Mouse (Mus musculus): ENCODE measurements around the gene Wdr66. TPM values are rescaled to one million over a fixed set of nuclear protein-coding genes. Genes with fewer than 3 reads are reported as not detected.

Wdr66 gene
- polyA plus RNA-seq, 1 experiment, result not detected

- no peak overlapping the region for H3K4me3 ChIP-seq (ENCODE audit: low read depth, low read length)
- H3K27me3 ChIP-seq (ENCODE audit: control insufficient read depth, insufficient read depth, low read length, poor library complexity, severe bottlenecking), result no peaks in the 10 kb centered on the region
- no peak for TF ChIP-seq POLR2A (IDR thresholded peaks at IDR 0.05; ENCODE audit: insufficient read depth, low read length)
- TF ChIP-seq EP300 (IDR thresholded peaks at IDR 0.05; ENCODE audit: insufficient read depth, low read depth, low read length), result no peak
- no peak overlapping the region for H3K27ac ChIP-seq (ENCODE audit: insufficient read depth, low read length)
- no peaks in the 10 kb centered on the region for H3K9me3 ChIP-seq (replicated peaks; ENCODE audit: control insufficient read depth, insufficient read depth, low read length, poor library complexity, severe bottlenecking)
- no peak overlapping the region for H3K9ac ChIP-seq (ENCODE audit: low read depth, poor library complexity, severe bottlenecking)
- peaks cover 2% of the 10 kb centered on the region for H3K4me1 ChIP-seq (ENCODE audit: control insufficient read depth, insufficient read depth, low read length)
- H3K36me3 ChIP-seq (ENCODE audit: control insufficient read depth, insufficient read depth, low read length, poor library complexity, severe bottlenecking), result no peaks in the 10 kb centered on the region
Observed at GRCm38 (mm10) chr5:123277342-123277701, 25.4 kb downstream of the Wdr66 start.

DNA sequence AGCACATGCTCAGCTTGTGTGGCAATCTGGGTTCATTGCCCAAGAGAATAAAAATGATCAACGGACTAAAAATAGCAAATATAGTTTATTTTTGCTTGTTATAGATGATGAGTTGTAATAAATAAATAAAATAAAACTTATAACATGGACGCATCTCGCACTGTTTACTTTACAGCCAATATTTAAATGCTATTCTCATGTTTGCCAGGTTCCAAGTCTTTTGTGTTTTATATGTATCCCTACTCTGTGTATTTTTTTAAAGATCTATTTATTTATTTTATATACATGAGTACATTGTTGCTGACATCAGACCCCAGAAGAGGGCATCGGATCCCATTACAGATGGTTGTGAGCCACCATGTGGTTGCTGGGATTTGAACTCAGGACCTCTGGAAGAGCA, 25.8 kb downstream of the Wdr66 start:
- no peaks in the 10 kb centered on the region for H3K27me3 ChIP-seq (ENCODE audit: control insufficient read depth, insufficient read depth, low read length, poor library complexity, severe bottlenecking)
- TF ChIP-seq POLR2A (IDR thresholded peaks at IDR 0.05; ENCODE audit: insufficient read depth, low read length) (no peak), EP300 (IDR thresholded peaks at IDR 0.05; ENCODE audit: insufficient read depth, low read depth, low read length) (no peak), CTCF (IDR thresholded peaks at IDR 0.05; ENCODE audit: low read depth, low read length) (no peak)
- H3K9me3 ChIP-seq (replicated peaks; ENCODE audit: control insufficient read depth, insufficient read depth, low read length, poor library complexity, severe bottlenecking), result no peaks in the 10 kb centered on the region
- no peak overlapping the region for H3K9ac ChIP-seq (ENCODE audit: low read depth, poor library complexity, severe bottlenecking)
- no peak overlapping the region for H3K4me3 ChIP-seq (ENCODE audit: low read depth, low read length)
- H3K36me3 ChIP-seq (ENCODE audit: control insufficient read depth, insufficient read depth, low read length, poor library complexity, severe bottlenecking), result no peaks in the 10 kb centered on the region
- H3K27ac ChIP-seq (ENCODE audit: insufficient read depth, low read length), result no peak overlapping the region
- H3K4me1 ChIP-seq (ENCODE audit: control insufficient read depth, insufficient read depth, low read length), result peaks cover 2% of the 10 kb centered on the region

DNA sequence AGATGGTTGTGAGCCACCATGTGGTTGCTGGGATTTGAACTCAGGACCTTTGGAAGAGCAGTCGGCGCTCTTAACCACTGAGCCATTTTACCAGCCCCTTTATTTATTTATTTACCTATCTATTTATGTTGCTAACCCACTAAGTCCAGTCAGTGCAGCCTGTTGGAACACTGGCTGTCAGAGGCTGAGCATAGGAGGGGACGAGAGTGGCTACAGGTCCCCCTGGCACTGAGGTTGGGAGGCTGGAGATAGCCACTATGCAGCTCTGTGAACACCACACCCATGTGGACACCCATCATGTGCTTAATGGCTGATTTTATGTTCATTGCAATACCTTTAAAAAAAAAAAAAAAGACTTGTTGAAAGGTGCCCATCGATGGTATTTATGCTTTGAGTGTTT, 27.3 kb downstream of the Wdr66 start:
- Histone ChIP-seq H3K27me3 (ENCODE audit: control insufficient read depth, insufficient read depth, low read length, poor library complexity, severe bottlenecking) (no peaks in the 10 kb centered on the region), H3K27ac (ENCODE audit: insufficient read depth, low read length) (no peak overlapping the region), H3K9me3 (replicated peaks; ENCODE audit: control insufficient read depth, insufficient read depth, low read length, poor library complexity, severe bottlenecking) (no peaks in the 10 kb centered on the region), H3K9ac (ENCODE audit: low read depth, poor library complexity, severe bottlenecking) (no peak overlapping the region), H3K4me3 (ENCODE audit: low read depth, low read length) (no peak overlapping the region), H3K36me3 (ENCODE audit: control insufficient read depth, insufficient read depth, low read length, poor library complexity, severe bottlenecking) (no peaks in the 10 kb centered on the region), H3K4me1 (ENCODE audit: control insufficient read depth, insufficient read depth, low read length) (peaks cover 2% of the 10 kb centered on the region)
- TF ChIP-seq POLR2A (IDR thresholded peaks at IDR 0.05; ENCODE audit: insufficient read depth, low read length), result no peak
- TF ChIP-seq CTCF (IDR thresholded peaks at IDR 0.05; ENCODE audit: low read depth, low read length), result no peak
- TF ChIP-seq EP300 (IDR thresholded peaks at IDR 0.05; ENCODE audit: insufficient read depth, low read depth, low read length), result no peak

GRCm38 (mm10) chr5:123281336-123282136, 29.6 kb downstream of the Wdr66 start:
- Histone ChIP-seq H3K27ac (ENCODE audit: insufficient read depth, low read length) (no peak overlapping the region), H3K4me3 (ENCODE audit: low read depth, low read length) (no peak overlapping the region), H3K9me3 (replicated peaks; ENCODE audit: control insufficient read depth, insufficient read depth, low read length, poor library complexity, severe bottlenecking) (no peaks in the 10 kb centered on the region), H3K4me1 (ENCODE audit: control insufficient read depth, insufficient read depth, low read length) (no peaks in the 10 kb centered on the region), H3K27me3 (ENCODE audit: control insufficient read depth, insufficient read depth, low read length, poor library complexity, severe bottlenecking) (no peaks in the 10 kb centered on the region), H3K9ac (ENCODE audit: low read depth, poor library complexity, severe bottlenecking) (no peak overlapping the region), H3K36me3 (ENCODE audit: control insufficient read depth, insufficient read depth, low read length, poor library complexity, severe bottlenecking) (no peaks in the 10 kb centered on the region)
- TF ChIP-seq POLR2A (IDR thresholded peaks at IDR 0.05; ENCODE audit: insufficient read depth, low read length), result no peak
- TF ChIP-seq EP300 (IDR thresholded peaks at IDR 0.05; ENCODE audit: insufficient read depth, low read depth, low read length), result no peak
- no peak for TF ChIP-seq CTCF (IDR thresholded peaks at IDR 0.05; ENCODE audit: low read depth, low read length)

GRCm38 (mm10) chr5:123285174-123285573, 33.3 kb downstream of the Wdr66 start:
- TF ChIP-seq EP300 (IDR thresholded peaks at IDR 0.05; ENCODE audit: insufficient read depth, low read depth, low read length) (no peak), CTCF (IDR thresholded peaks at IDR 0.05; ENCODE audit: low read depth, low read length) (peak; percentile 59)
- H3K27me3 ChIP-seq (ENCODE audit: control insufficient read depth, insufficient read depth, low read length, poor library complexity, severe bottlenecking), result no peaks in the 10 kb centered on the region

GRCm38 (mm10) chr5:123288079-123288478, 36.2 kb downstream of the Wdr66 start:
- TF ChIP-seq POLR2A (IDR thresholded peaks at IDR 0.05; ENCODE audit: insufficient read depth, low read length) (no peak), EP300 (IDR thresholded peaks at IDR 0.05; ENCODE audit: insufficient read depth, low read depth, low read length) (no peak), CTCF (IDR thresholded peaks at IDR 0.05; ENCODE audit: low read depth, low read length) (peak; percentile 67)
- H3K4me1 ChIP-seq (ENCODE audit: control insufficient read depth, insufficient read depth, low read length), result no peaks in the 10 kb centered on the region
- H3K9ac ChIP-seq (ENCODE audit: low read depth, poor library complexity, severe bottlenecking), result no peak overlapping the region
- H3K36me3 ChIP-seq (ENCODE audit: control insufficient read depth, insufficient read depth, low read length, poor library complexity, severe bottlenecking), result no peaks in the 10 kb centered on the region
- H3K9me3 ChIP-seq (replicated peaks; ENCODE audit: control insufficient read depth, insufficient read depth, low read length, poor library complexity, severe bottlenecking), result no peaks in the 10 kb centered on the region
- H3K4me3 ChIP-seq (ENCODE audit: low read depth, low read length), result no peak overlapping the region
- H3K27ac ChIP-seq (ENCODE audit: insufficient read depth, low read length), result no peak overlapping the region
- H3K27me3 ChIP-seq (ENCODE audit: control insufficient read depth, insufficient read depth, low read length, poor library complexity, severe bottlenecking), result no peaks in the 10 kb centered on the region

More at GRCm38 (mm10) chr5:123285174-123285573, 33.3 kb downstream of the Wdr66 start:
- Histone ChIP-seq H3K9ac (ENCODE audit: low read depth, poor library complexity, severe bottlenecking) (no peak overlapping the region), H3K36me3 (ENCODE audit: control insufficient read depth, insufficient read depth, low read length, poor library complexity, severe bottlenecking) (no peaks in the 10 kb centered on the region), H3K4me1 (ENCODE audit: control insufficient read depth, insufficient read depth, low read length) (no peaks in the 10 kb centered on the region), H3K4me3 (ENCODE audit: low read depth, low read length) (no peak overlapping the region), H3K27ac (ENCODE audit: insufficient read depth, low read length) (no peak overlapping the region), H3K9me3 (replicated peaks; ENCODE audit: control insufficient read depth, insufficient read depth, low read length, poor library complexity, severe bottlenecking) (no peaks in the 10 kb centered on the region)
